Mouse (Mus musculus) cerebellum, adult 2 months (tissue): Measurements from ENCODE around the gene Dab2ip.

Source experiments
- CTCF ChIP-seq: fragments of 200-500 bp; IDR thresholded peaks from 2 replicates; pipeline ENCODE4 v1.5.1; 2011; ENCODE audit warnings: low read depth, mild to moderate bottlenecking, control low read depth, low read length, moderate library complexity, borderline replicate concordance; ENCODE audit not compliant: insufficient read depth
- POLR2A ChIP-seq: fragments of 200-500 bp; IDR thresholded peaks from 2 replicates; pipeline ENCODE4 v1.6.1; 2011; ENCODE audit warnings: low read length, control low read depth, borderline replicate concordance; ENCODE audit not compliant: insufficient read depth

DNA sequence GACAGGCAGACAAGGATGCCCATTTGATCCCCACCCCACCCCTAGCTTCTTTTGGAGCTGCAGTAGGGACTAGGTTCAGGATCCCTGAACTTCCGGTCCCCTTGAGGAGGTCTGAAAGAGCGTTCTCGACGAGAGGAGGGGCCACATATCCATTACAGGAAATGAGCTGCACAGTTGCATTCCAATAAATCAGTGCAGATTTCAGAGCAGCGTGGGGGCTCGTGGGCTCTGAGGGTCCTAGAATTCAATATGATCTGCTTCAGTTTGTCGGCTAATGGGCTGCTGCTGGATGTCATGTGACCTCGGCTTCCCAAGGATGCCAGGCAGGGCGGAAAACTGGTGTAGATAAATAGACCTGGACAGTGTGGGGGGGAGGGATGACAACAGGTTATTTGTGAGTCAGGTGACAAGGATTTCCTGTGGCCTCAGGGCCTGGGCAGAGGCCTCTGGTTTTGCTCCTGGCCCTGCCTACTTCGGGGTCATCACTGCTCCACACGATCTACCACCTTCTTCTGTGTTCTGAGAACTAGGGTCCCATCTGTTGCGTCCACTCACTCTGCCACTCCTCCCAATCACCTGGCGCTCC is 181.7 kb downstream of the Dab2ip start:
- no peak for TF ChIP-seq CTCF
- no peak for TF ChIP-seq POLR2A
